In the genomic region with DNA sequence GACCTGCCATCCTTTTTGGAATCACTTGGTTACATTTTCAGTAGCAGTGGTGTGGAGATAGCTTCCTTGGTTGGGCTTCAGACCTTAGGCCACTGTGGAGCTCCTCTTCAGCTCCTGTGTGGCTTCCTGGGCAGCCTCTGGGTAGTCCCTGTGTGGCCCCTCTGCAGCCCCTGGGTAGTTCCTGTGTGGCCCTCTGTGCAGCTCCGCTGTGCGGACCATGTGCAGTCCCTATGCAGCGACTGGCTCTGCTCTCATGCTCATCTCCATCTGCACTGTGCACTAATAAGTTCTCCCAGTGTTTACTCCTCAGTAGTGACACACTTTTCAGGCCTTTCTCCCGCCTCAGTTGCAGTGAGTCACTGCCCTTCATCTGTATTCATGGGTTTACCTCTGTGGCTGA, we compare ENCODE assay signal across 17 mouse cellular contexts.
"Had no signal": no experiment of that assay in that cellular context is flagged by ENCODE, and none has a peak within 500 bp of the region (broad histone marks: within the 10 kb centered on the region; RNA-seq: fewer than 3 reads in every experiment).

No protein-coding gene starts in this region.

- H3K27me3 ChIP-seq: limb, embryonic 12.5 days; limb, embryonic 15.5 days; midbrain, embryonic 13.5 days; stomach, embryonic 15.5 days had no signal

- H3K4me2 ChIP-seq: limb, embryonic 12.5 days; limb, embryonic 15.5 days; liver, embryonic 11.5 days; lung, embryonic 14.5 days; midbrain, embryonic 13.5 days; stomach, embryonic 15.5 days had no signal

- H3K27ac ChIP-seq: limb, embryonic 12.5 days; limb, embryonic 15.5 days; liver, embryonic 14.5 days; macrophage; midbrain, embryonic 13.5 days; stomach, embryonic 15.5 days had no signal

- H3K9ac ChIP-seq: limb, embryonic 12.5 days; limb, embryonic 15.5 days; liver, embryonic 14.5 days; liver, postnatal 0 days; lung, embryonic 14.5 days; midbrain, embryonic 13.5 days; stomach, embryonic 15.5 days had no signal

- H3K9me3 ChIP-seq: limb, embryonic 15.5 days; midbrain, embryonic 13.5 days; stomach, embryonic 15.5 days had no signal

- DNase-seq: kidney, postnatal 14 days; kidney, postnatal 4 days; left cerebral cortex, postnatal 4 days; liver, postnatal 0 days; lung, embryonic 14.5 days; right cerebral cortex, postnatal 25 days; spleen, adult 18-20 months; thymus, adult 18-20 months; thymus, postnatal 36 days had no signal

- H3K4me1 ChIP-seq: limb, embryonic 12.5 days; limb, embryonic 15.5 days; stomach, embryonic 15.5 days had no signal

- H3K4me3 ChIP-seq: limb, embryonic 12.5 days; limb, embryonic 15.5 days; midbrain, embryonic 13.5 days; stomach, embryonic 15.5 days had no signal

- ATAC-seq: liver, postnatal 0 days; lung, postnatal 0 days; midbrain, embryonic 13.5 days had no signal
